Mouse (Mus musculus) forebrain, embryonic 14.5 days (tissue): ENCODE results near the gene Metrn. TPM values are rescaled to one million over a fixed set of nuclear protein-coding genes. Genes with fewer than 3 reads are reported as not detected.

Experiments
- ATAC-seq: fragments of 200-750 bp; cut with Nextera tagmentation; 2 replicates; pipeline ENCODE4 v1.8.0; 2017; ENCODE audit warnings: mild to moderate bottlenecking, moderate library complexity
- DNase-seq: peaks from one replicate; pipeline ENCODE4 v3.0.0-alpha.2; 2015; ENCODE audit warnings: low spot score
- H3K27ac ChIP-seq: fragments of 300-500 bp; sonication (generic); 2 replicates; pipeline ENCODE4 v1.5.1; 2014; ENCODE audit warnings: low read depth, mild to moderate bottlenecking, control low read depth, low read length, moderate library complexity
- H3K27me3 ChIP-seq: fragments of 300-500 bp; sonication (generic); replicated peaks from 2 replicates; pipeline ENCODE4 v1.6.1; 2014; ENCODE audit warnings: low read length, control low read depth, mixed read lengths; ENCODE audit not compliant: control insufficient read depth, insufficient read depth
- H3K36me3 ChIP-seq: fragments of 300-500 bp; sonication (generic); 2 replicates; pipeline ENCODE4 v1.6.1; 2014; ENCODE audit warnings: low read length, control low read depth; ENCODE audit not compliant: control insufficient read depth, insufficient read depth
- H3K4me1 ChIP-seq: fragments of 300-500 bp; sonication (generic); 2 replicates; pipeline ENCODE4 v1.6.1; 2014; ENCODE audit warnings: antibody characterized with exemption, low read length, control low read depth; ENCODE audit not compliant: control insufficient read depth, insufficient read depth
- H3K4me2 ChIP-seq: fragments of 300-500 bp; sonication (generic); 2 replicates; pipeline ENCODE4 v1.6.1; 2014; ENCODE audit warnings: mild to moderate bottlenecking, control low read depth, low read length
- H3K4me3 ChIP-seq: fragments of 300-500 bp; sonication (generic); 2 replicates; pipeline ENCODE4 v1.5.1; 2014; ENCODE audit warnings: low read depth, low read length, control low read depth
- H3K9ac ChIP-seq: fragments of 300-500 bp; sonication (generic); 2 replicates; pipeline ENCODE4 v1.6.1; 2014; ENCODE audit warnings: mild to moderate bottlenecking, low read length, control low read depth, moderate library complexity
- H3K9me3 ChIP-seq: fragments of 300-500 bp; sonication (generic); replicated peaks from 2 replicates; pipeline ENCODE4 v1.6.1; 2016; ENCODE audit warnings: low read length, control low read depth, mixed read lengths; ENCODE audit not compliant: control insufficient read depth
- WGBS: fragments of 180-500 bp; shearing (Covaris S2); extraction: QIAGEN DNeasy Blood & Tissue Kit; methylation state at CpG from one replicate; pipeline ENCODE4 v1.1.7; 2014; 5-methylcytosine and 5-hydroxymethylcytosine counted together
- polyA plus RNA-seq: library from polyadenylated mRNA; unstranded; fragments of >200 nt; fragmentation: Nextera tagmentation; extraction: Ambion mirVana; gene quantifications from 2 replicates; pipeline ENCODE4 v1.2.1, GENCODE M21; 2014

Metrn gene
- polyA plus RNA-seq, 1 experiment from 2014 or later, result 9.8 TPM

- Histone ChIP-seq H3K4me2 (peak overlapping the region; percentile 33), H3K27me3 (0 out of 2 replicates have a peak, but pooled peaks cover 3% of the 10 kb centered on the region), H3K4me1 (peaks cover 18% of the 10 kb centered on the region), H3K36me3 (no peaks in the 10 kb centered on the region), H3K4me3 (no peak overlapping the region), H3K9me3 (no peaks in the 10 kb centered on the region), H3K9ac (peak overlapping the region; percentile 41), H3K27ac (peak overlapping the region; percentile 90)
- 8% methylated on average over 10 of the region's 10 CpGs for WGBS
- peak; percentile 89 for DNase-seq
- peak; percentile 91 for ATAC-seq
These were observed 6.0 kb upstream of the Metrn start for GRCm38 (mm10) chr17:25802825-25803517.

DNA sequence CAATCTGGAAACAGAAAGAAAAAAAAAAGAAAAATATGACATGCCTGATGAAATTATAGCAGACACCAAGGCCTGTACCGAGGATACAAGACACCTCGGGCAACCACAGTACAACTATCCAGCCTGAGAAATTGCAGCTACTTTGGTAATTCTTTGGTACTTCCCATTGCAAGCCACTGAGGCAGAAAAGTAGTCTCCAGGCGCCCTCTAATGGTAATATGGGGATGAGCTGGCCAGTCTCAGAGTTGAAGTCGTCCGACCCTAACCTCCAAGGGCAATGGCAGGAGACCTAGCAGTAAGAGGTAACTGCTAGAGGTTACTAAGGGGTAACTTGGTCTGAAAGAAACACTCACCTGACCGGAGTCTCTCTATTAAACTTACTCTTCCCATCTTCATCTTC lies 4.1 kb upstream of the Metrn start:
- Histone ChIP-seq H3K4me2 (no peak overlapping the region), H3K4me1 (peaks cover 28% of the 10 kb centered on the region), H3K9me3 (no peaks in the 10 kb centered on the region), H3K9ac (no peak overlapping the region), H3K36me3 (no peaks in the 10 kb centered on the region), H3K27ac (no peak overlapping the region), H3K27me3 (0 out of 2 replicates have a peak, but pooled peaks cover 3% of the 10 kb centered on the region), H3K4me3 (no peak overlapping the region)
- DNase-seq (peak; percentile 86), ATAC-seq (peak; percentile 16; the same call in 1 of the 2 replicates)
- WGBS, result 5% methylated on average over 6 of the region's 6 CpGs

DNA sequence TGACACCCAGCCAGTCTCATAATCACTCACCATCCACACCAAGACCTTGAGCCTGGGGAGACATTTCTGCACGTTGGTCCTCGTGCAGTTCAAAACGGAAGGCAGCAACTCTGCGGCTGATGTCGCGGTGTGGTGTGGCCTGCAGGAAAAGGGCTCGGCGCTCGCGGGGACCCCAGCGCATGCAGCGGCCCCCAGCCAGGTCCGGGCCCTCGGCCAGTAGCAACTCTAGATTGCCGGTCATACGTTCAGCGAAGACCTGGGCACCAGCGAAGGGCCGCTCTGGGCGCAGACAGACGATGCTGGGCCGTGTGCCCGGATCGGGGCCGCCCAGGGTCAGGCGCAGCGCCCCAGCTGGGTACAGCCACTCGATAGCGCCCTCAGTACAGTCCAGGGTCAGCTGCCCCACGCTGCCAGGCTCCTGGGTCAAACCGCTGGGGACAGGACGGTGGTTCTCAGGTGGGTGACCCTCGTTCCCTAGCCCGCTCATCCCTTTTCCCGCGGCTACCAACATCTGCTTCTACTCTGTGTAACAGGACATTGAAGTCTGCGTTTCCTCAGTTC lies 645 bp downstream of the Metrn start:
- Histone ChIP-seq H3K36me3 (no peaks in the 10 kb centered on the region), H3K27me3 (no peaks in the 10 kb centered on the region), H3K4me2 (peak overlapping the region; percentile 73), H3K27ac (peak overlapping the region; percentile 60), H3K9me3 (no peaks in the 10 kb centered on the region), H3K4me1 (peaks cover 39% of the 10 kb centered on the region), H3K9ac (peak overlapping the region; percentile 63), H3K4me3 (peak overlapping the region; percentile 60)
- no peak for DNase-seq
- WGBS, result under 1% methylated on average over 37 of the region's 37 CpGs
- ATAC-seq, result 0 out of 2 replicates have a peak, but pooled peaks have one; percentile 0

DNA sequence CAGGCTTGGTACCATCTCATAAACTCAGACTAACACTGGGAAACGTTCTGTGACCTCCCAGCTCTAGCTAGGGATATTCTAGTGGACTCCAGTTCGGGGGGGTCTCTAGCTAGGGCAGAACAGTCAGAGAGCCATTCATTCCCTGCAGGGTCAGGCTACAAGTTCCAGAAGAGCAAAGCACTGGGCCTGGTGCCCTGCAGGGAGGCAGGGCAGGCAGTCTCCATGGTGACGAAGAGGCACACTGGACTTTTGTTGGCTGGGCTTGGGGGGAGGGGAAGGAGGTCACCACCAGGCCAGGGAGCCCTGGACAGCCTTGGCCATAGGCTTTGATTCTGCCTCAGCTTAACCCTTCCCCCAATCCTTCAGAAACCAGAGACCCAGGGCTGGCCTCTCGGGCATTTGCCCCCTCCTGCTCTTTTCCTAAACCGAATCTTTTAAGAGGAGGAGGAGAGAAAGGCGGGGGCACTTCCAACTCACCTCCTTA lies 1.3 kb downstream of the Metrn start, which contains the start of gene AC134908.4:
TSS of gene AC134908.4 (minus strand) at position 51 of the 484 bp plus-strand sequence.
- no peaks in the 10 kb centered on the region for H3K27me3 ChIP-seq
- H3K9me3 ChIP-seq, result no peaks in the 10 kb centered on the region
- peaks cover 41% of the 10 kb centered on the region for H3K4me1 ChIP-seq
- DNase-seq (no peak), ATAC-seq (no peak)
- no peaks in the 10 kb centered on the region for H3K36me3 ChIP-seq
- 4% methylated on average over 6 of the region's 6 CpGs for WGBS
- peak within 1 kb of the TSS; percentile 63 for H3K9ac ChIP-seq
- H3K4me2 ChIP-seq, result peak within 1 kb of the TSS; percentile 73
- peak within 1 kb of the TSS; percentile 60 for H3K4me3 ChIP-seq
- peak within 1 kb of the TSS; percentile 60 for H3K27ac ChIP-seq

GRCm38 (mm10) chr17:25794998-25795397 lies 1.9 kb downstream of the Metrn start:
- Histone ChIP-seq H3K4me2 (peak overlapping the region; percentile 73), H3K4me1 (peaks cover 41% of the 10 kb centered on the region), H3K4me3 (peak overlapping the region; percentile 60), H3K27me3 (no peaks in the 10 kb centered on the region), H3K36me3 (no peaks in the 10 kb centered on the region), H3K9me3 (no peaks in the 10 kb centered on the region), H3K27ac (peak overlapping the region; percentile 60; the same call in 1 of the 2 replicates), H3K9ac (peak overlapping the region; percentile 63)
- WGBS, result 50% methylated on average over 17 of the region's 17 CpGs
- ATAC-seq, result no peak
- DNase-seq, result no peak

DNA sequence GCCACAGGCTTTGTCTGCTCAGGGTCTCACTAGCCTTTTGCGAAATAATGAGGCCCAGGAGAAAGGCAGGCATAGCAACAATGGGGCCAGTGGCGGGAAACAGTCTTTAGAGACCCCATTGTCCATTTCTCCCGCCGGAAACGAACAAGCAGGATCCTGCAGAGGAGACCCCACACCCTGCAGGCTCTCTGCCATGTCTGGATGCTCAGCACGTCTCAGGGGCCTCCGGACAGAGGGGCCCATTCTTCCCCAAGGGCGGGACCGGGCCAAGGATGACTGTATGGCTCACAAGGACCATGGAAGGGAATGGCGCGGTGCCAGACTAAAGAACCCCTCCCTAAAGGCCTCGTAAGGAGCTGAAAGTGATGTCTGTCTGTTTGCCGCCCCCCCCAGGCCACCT lies 2.7 kb downstream of the Metrn start:
- 4% methylated on average over 13 of the region's 13 CpGs for WGBS

DNA sequence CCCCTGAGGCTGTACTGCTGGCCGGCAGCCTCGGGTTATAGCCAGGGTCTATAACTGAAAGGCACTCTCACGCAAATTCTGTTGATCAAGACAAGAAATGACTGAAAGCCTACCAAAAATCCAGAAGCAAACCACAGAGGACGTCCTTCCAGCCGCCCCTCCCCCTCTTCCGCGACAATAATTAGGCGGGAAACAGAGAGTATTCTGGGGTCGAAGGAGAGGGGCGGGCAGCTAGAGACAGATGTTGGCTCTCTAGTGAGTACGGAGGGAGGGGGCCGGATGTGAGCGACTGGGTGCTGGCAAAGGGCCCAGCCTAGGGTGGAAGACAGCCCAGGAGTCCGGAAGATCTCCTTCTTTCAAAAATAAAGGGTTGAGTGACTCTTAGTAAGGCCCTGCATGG lies 4.3 kb downstream of the Metrn start, which contains the start of gene Fam173a:
TSS of gene Fam173a (minus strand) at position 287 of the 400 bp plus-strand sequence.
- no peaks in the 10 kb centered on the region for H3K9me3 ChIP-seq
- ATAC-seq (peak; percentile 63), DNase-seq (peak; percentile 85)
- H3K4me3 ChIP-seq, result peak within 1 kb of the TSS; percentile 65
- 0% methylated on average over 14 of the region's 14 CpGs for WGBS
- H3K9ac ChIP-seq, result peak within 1 kb of the TSS; percentile 72
- peaks cover 41% of the 10 kb centered on the region for H3K4me1 ChIP-seq
- H3K27ac ChIP-seq, result peak within 1 kb of the TSS; percentile 93
- peak within 1 kb of the TSS; percentile 95 for H3K4me2 ChIP-seq
- H3K36me3 ChIP-seq, result peaks cover 19% of the 10 kb centered on the region
- H3K27me3 ChIP-seq, result no peaks in the 10 kb centered on the region

More for the DNA sequence above, 2.7 kb downstream of the Metrn start:
- H3K27ac ChIP-seq, result peak overlapping the region; percentile 60
- DNase-seq (peak; percentile 46), ATAC-seq (no peak)
- peaks cover 41% of the 10 kb centered on the region for H3K4me1 ChIP-seq
- no peak overlapping the region for H3K4me3 ChIP-seq
- peak overlapping the region; percentile 73 for H3K4me2 ChIP-seq
- peaks cover 7% of the 10 kb centered on the region; the same call in 1 of the 2 replicates for H3K36me3 ChIP-seq
- H3K27me3 ChIP-seq, result no peaks in the 10 kb centered on the region
- peak overlapping the region; percentile 25; the same call in 1 of the 2 replicates for H3K9ac ChIP-seq
- H3K9me3 ChIP-seq, result no peaks in the 10 kb centered on the region

DNA sequence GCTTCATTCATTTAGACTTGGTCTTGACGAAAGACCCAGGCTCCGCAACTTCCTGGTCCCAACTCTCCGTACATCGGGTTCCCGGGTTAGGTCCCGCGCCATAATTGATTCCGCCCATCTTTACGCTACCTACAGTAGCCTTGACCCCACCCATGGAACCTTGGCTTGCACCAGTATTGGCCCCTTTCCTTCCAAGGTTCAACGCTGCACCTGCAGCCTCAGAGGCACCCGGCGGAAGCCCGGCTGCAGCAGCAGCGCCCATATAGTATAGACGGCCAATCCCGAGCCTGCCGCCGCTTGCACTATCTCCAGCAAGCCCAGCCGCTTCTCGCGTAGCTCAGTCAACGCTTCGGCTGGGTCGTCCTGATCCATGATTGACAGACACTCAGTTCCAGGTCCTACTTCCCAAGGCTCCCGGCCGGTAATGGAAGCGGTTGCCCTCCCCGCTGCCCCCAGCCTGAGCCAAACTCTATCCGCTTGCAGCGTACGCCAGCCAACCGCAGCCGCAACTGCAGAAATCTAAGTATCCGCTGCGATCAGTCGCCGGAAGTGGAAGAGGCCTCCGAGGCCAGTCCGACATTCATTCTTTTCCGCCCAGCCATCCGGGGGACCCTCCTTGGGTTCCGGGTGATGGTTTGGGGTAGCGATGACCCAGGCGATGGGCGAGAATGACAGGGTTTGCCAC lies 5.0 kb downstream of the Metrn start:
- under 1% methylated on average over 45 of the region's 45 CpGs for WGBS
- Histone ChIP-seq H3K9me3 (no peaks in the 10 kb centered on the region), H3K4me1 (peaks cover 38% of the 10 kb centered on the region), H3K27ac (peak overlapping the region; percentile 93), H3K27me3 (no peaks in the 10 kb centered on the region), H3K9ac (peak overlapping the region; percentile 72), H3K4me2 (peak overlapping the region; percentile 95), H3K4me3 (peak overlapping the region; percentile 65), H3K36me3 (peaks cover 24% of the 10 kb centered on the region)
- DNase-seq (peak; percentile 86), ATAC-seq (peak; percentile 65)
